Mouse (Mus musculus) gastrocnemius, postnatal 36 days (tissue): Measurements from ENCODE around the gene Scn10a. TPM values are rescaled to one million over a fixed set of nuclear protein-coding genes. Genes with fewer than 3 reads are reported as not detected.

Source experiments
- DNase-seq, 2 experiments: peaks; one replicate each; pipeline ENCODE4 v3.0.0; 2022
- intact Hi-C: fragments of 180-260 bp; cut with DNase I; formaldehyde crosslinking; loops from one replicate; pipeline ENCODE4 v1.15.1; 2025
- total RNA-seq, 2 experiments: library from RNA; stranded (reverse); gene quantifications; 2 replicates each; pipeline ENCODE4 v1.2.3; 2021

The Scn10a gene
- total RNA-seq, 2 experiments from 2014 or later = not detected

GRCm38 (mm10) chr9:119646942-119647547 lies 72.1 kb downstream of the Scn10a start:
- DNase-seq = peak; percentile 11 to 28
- intact Hi-C loops = no loop called here

GRCm38 (mm10) chr9:119641985-119642384 lies 77.1 kb downstream of the Scn10a start:
- no peak for DNase-seq
- intact Hi-C loops = no loop called here

GRCm38 (mm10) chr9:119634216-119634843 lies 84.8 kb downstream of the Scn10a start:
- DNase-seq = no peak
- intact Hi-C loops = no loop called here

GRCm38 (mm10) chr9:119633475-119633874 lies 85.6 kb downstream of the Scn10a start:
- intact Hi-C loops = no loop called here

GRCm38 (mm10) chr9:119632801-119633200 lies 86.3 kb downstream of the Scn10a start:
- no peak for DNase-seq
- intact Hi-C loops = no loop called here

More at GRCm38 (mm10) chr9:119633475-119633874, 85.6 kb downstream of the Scn10a start:
- DNase-seq = no peak

- DNase-seq = no peak
- intact Hi-C loops = no loop called here
These were observed 87.1 kb downstream of the Scn10a start for GRCm38 (mm10) chr9:119631899-119632533.

- intact Hi-C loops = no loop called here
- no peak for DNase-seq
These were observed 87.7 kb downstream of the Scn10a start for GRCm38 (mm10) chr9:119631393-119631898.

GRCm38 (mm10) chr9:119628690-119629268 lies 90.3 kb downstream of the Scn10a start:
- no peak for DNase-seq
- intact Hi-C loops = no loop called here

GRCm38 (mm10) chr9:119627227-119627626 lies 91.9 kb downstream of the Scn10a start:
- no peak for DNase-seq
- intact Hi-C loops = no loop called here

GRCm38 (mm10) chr9:119624151-119624550 lies 95.0 kb downstream of the Scn10a start:
- intact Hi-C loops = no loop called here
- DNase-seq = no peak

- DNase-seq = no peak
- intact Hi-C loops = no loop called here
These were observed 104.3 kb downstream of the Scn10a start for GRCm38 (mm10) chr9:119614798-119615197.

GRCm38 (mm10) chr9:119610563-119611166 lies 108.5 kb downstream of the Scn10a start:
- intact Hi-C loops = no loop called here
- DNase-seq = no peak

- no peak for DNase-seq
These were observed 112.2 kb downstream of the Scn10a start for GRCm38 (mm10) chr9:119606906-119607305.

GRCm38 (mm10) chr9:119604607-119605006 lies 114.5 kb downstream of the Scn10a start:
- no peak for DNase-seq
- intact Hi-C loops = no loop called here

More at GRCm38 (mm10) chr9:119606906-119607305, 112.2 kb downstream of the Scn10a start:
- intact Hi-C loops = no loop called here

- DNase-seq = no peak
- intact Hi-C loops = no loop called here
These were observed 120.6 kb downstream of the Scn10a start for GRCm38 (mm10) chr9:119598501-119598900.

- intact Hi-C loops = no loop called here
- no peak for DNase-seq
These were observed 121.8 kb downstream of the Scn10a start for GRCm38 (mm10) chr9:119597332-119597731.

GRCm38 (mm10) chr9:119589592-119589991 lies 129.5 kb downstream of the Scn10a start:
- intact Hi-C loops = no loop called here
- DNase-seq = no peak

- DNase-seq = no peak
- intact Hi-C loops = no loop called here
These were observed 130.2 kb downstream of the Scn10a start for GRCm38 (mm10) chr9:119588763-119589449.

GRCm38 (mm10) chr9:119580668-119581067 lies 138.5 kb downstream of the Scn10a start:
- peak; percentile 56 to 62 for DNase-seq
- intact Hi-C loops = loop anchor here (1.0 kb wide), 1 partner anchor 115 kb away; no protein-coding TSS in a partner anchor

- intact Hi-C loops = loop anchor here (1.0 kb wide), 1 partner anchor 115 kb away; no protein-coding TSS in a partner anchor
These were observed 138.9 kb downstream of the Scn10a start for GRCm38 (mm10) chr9:119580187-119580586.

More at GRCm38 (mm10) chr9:119580187-119580586, 138.9 kb downstream of the Scn10a start:
- DNase-seq = no peak
